Mouse (Mus musculus): ENCODE results near the gene Mnt. TPM values are rescaled to one million over a fixed set of nuclear protein-coding genes. Genes with fewer than 3 reads are reported as not detected.

The Mnt gene
- polyA plus RNA-seq, 1 experiment from 2014 or later, result 4.8 TPM

- DNase-seq (ENCODE audit: low spot score) (no peak), ATAC-seq (ENCODE audit: low read depth) (no peak)
- Histone ChIP-seq H3K4me1 (ENCODE audit: control insufficient read depth, insufficient read depth, low read length) (no peaks in the 10 kb centered on the region), H3K9ac (ENCODE audit: low read depth, low read length) (no peak overlapping the region), H3K27ac (replicated peaks; ENCODE audit: low read depth, low read length) (no peak overlapping the region), H3K27me3 (replicated peaks; ENCODE audit: control insufficient read depth, insufficient read depth, low read length) (no peaks in the 10 kb centered on the region), H3K4me2 (ENCODE audit: low read depth, low read length) (no peak overlapping the region), H3K36me3 (ENCODE audit: control insufficient read depth, insufficient read depth, low read length) (no peaks in the 10 kb centered on the region; the same call in 1 of the 2 replicates), H3K4me3 (ENCODE audit: low read depth, low read length) (no peak overlapping the region), H3K9me3 (ENCODE audit: control insufficient read depth, low read length) (no peaks in the 10 kb centered on the region)
- WGBS, result 94% methylated on average over 10 of the region's 10 CpGs
Measured at GRCm38 (mm10) chr11:74883098-74883497, 52.4 kb downstream of the Mnt start.

- Histone ChIP-seq H3K4me1 (ENCODE audit: control insufficient read depth, insufficient read depth, low read length) (peaks cover 9% of the 10 kb centered on the region), H3K36me3 (ENCODE audit: control insufficient read depth, insufficient read depth, low read length) (peaks cover 4% of the 10 kb centered on the region), H3K9ac (ENCODE audit: low read depth, low read length) (0 out of 2 replicates have a peak overlapping the region, but pooled peaks have one; percentile 11), H3K4me2 (ENCODE audit: low read depth, low read length) (no peak overlapping the region), H3K9me3 (ENCODE audit: control insufficient read depth, low read length) (no peaks in the 10 kb centered on the region), H3K4me3 (ENCODE audit: low read depth, low read length) (no peak overlapping the region), H3K27ac (replicated peaks; ENCODE audit: low read depth, low read length) (no peak overlapping the region), H3K27me3 (replicated peaks; ENCODE audit: control insufficient read depth, insufficient read depth, low read length) (no peaks in the 10 kb centered on the region)
- DNase-seq (ENCODE audit: low spot score) (no peak), ATAC-seq (ENCODE audit: low read depth) (no peak)
- 82% methylated on average over 4 of the region's 4 CpGs for WGBS
Measured at GRCm38 (mm10) chr11:74894619-74895018, 63.9 kb downstream of the Mnt start.

Small RNA genes within 50 kb of the gene (microRNA-seq; reads per million reads assigned to microRNA genes)
- not detected for gene Mir6926 (ENCODE audit: borderline number of aligned reads)

Other genes with a start within 250 kb of the Mnt start
- gene Rap1gap2, start 220.0 kb upstream of the Mnt start, polyA plus RNA-seq (2014; fragmentation: Nextera tagmentation; extraction: Ambion mirVana), result 3.4 and 3.6 TPM in 2 replicates
- 0.54 and 0.62 TPM in 2 replicates for gene Ccdc92b, start 211.3 kb upstream of the Mnt start, polyA plus RNA-seq (2014; fragmentation: Nextera tagmentation; extraction: Ambion mirVana)
- 24.4 and 25.2 TPM in 2 replicates for gene Cluh, start 181.4 kb upstream of the Mnt start, polyA plus RNA-seq (2014; fragmentation: Nextera tagmentation; extraction: Ambion mirVana)
- 67.6 and 68.3 TPM in 2 replicates for gene Pafah1b1, start 106.2 kb upstream of the Mnt start, polyA plus RNA-seq (2014; fragmentation: Nextera tagmentation; extraction: Ambion mirVana)
- gene Mettl16, start 60.1 kb upstream of the Mnt start, polyA plus RNA-seq (2014; fragmentation: Nextera tagmentation; extraction: Ambion mirVana), result 28.4 and 32.0 TPM in 2 replicates
- 4.9 and 6.2 TPM in 2 replicates for gene Sgsm2, start 66.1 kb downstream of the Mnt start, polyA plus RNA-seq (2014; fragmentation: Nextera tagmentation; extraction: Ambion mirVana)
- 48.1 and 49.5 TPM in 2 replicates for gene Tsr1, start 67.2 kb downstream of the Mnt start, polyA plus RNA-seq (2014; fragmentation: Nextera tagmentation; extraction: Ambion mirVana)
- 12.8 and 13.6 TPM in 2 replicates for gene Smg6, start 94.9 kb downstream of the Mnt start, polyA plus RNA-seq (2014; fragmentation: Nextera tagmentation; extraction: Ambion mirVana)
- 30.4 and 36.3 TPM in 2 replicates for gene Srr, start 95.0 kb downstream of the Mnt start, polyA plus RNA-seq (2014; fragmentation: Nextera tagmentation; extraction: Ambion mirVana)

Measured in embryonic facial prominence, embryonic 14.5 days (tissue).